Comparison of ENCODE assay signal across 10 mouse cellular contexts in the genomic region with DNA sequence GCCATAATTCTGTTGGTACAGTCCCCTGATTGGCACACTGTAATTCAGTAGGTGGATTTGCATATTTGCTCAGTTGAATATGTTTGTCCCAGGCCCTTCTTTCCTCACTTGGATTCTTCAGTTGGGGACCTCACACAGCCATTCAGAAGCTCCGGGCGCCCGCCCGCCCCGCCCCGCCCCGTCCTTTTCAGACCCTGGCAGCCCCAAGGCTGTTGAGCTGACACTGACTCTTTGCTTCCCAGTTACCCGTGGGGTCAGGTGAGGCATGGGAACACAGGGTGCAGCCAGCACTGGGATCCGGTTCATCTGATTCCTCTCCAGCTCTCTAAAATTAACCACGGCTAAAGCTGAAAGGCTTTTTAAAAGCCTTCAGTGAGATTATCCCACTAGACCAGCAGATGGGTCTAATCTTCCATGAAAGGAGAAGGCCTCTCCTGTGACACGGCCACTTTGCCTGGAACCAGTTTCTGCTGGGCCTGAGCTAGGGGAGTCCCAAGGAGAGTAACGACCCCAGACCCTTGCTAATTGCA. TPM values are rescaled to one million over a fixed set of nuclear protein-coding genes. Genes with fewer than 3 reads are reported as not detected.
DNase-seq lines count a peak whose midpoint lies in the region; ATAC-seq and TF ChIP-seq lines count a peak whose summit lies in the region.
"Had no signal": no experiment of that assay in that cellular context is flagged by ENCODE, and none has a peak within 500 bp of the region (broad histone marks: within the 10 kb centered on the region; RNA-seq: fewer than 3 reads in every experiment).

No protein-coding gene starts in this region.

- no peak for ATAC-seq in liver, embryonic 12.5 days

- no peak for TF ChIP-seq CTCF in cerebellum, adult 2 months (IDR thresholded peaks at IDR 0.05; ENCODE audit: borderline replicate concordance, insufficient read depth, low read depth, low read length)

- peak; percentile 3 for DNase-seq in embryo, embryonic 10.5 days (ENCODE audit: low spot score)
- no peak for DNase-seq in embryo, embryonic 10 days (ENCODE audit: low spot score)
- DNase-seq in cerebellum, adult 2 months = peak; percentile 35 to 60
- peak; percentile 63 for DNase-seq in gastrocnemius, postnatal 14 days
- DNase-seq in kidney, postnatal 36 days = peak; percentile 79 to 88
- no peak for DNase-seq in right cerebral cortex, adult 2 months (ENCODE audit: low spot score in 2 of 2)
- no peak for DNase-seq in ovary, adult 18-20 months (ENCODE audit: low spot score)
- DNase-seq: adrenal gland, adult 8-10 months; thymus, postnatal 36 days had no signal

- H3K4me1 ChIP-seq in cerebellum, adult 2 months (ENCODE audit: control insufficient read depth, insufficient read depth, low read length) = peaks cover 3% of the 10 kb centered on the region
- 0 out of 2 replicates have a peak, but pooled peaks cover 8% of the 10 kb centered on the region for H3K4me1 ChIP-seq in liver, embryonic 12.5 days

- no peak overlapping the region for H3K4me2 ChIP-seq in liver, embryonic 12.5 days

- no peak overlapping the region for H3K27ac ChIP-seq in cerebellum, adult 2 months (ENCODE audit: insufficient read depth, low read length)
- H3K27ac ChIP-seq in liver, embryonic 12.5 days = no peak overlapping the region

- no peaks in the 10 kb centered on the region for H3K9me3 ChIP-seq in liver, embryonic 12.5 days (replicated peaks)

- no peaks in the 10 kb centered on the region for H3K27me3 ChIP-seq in cerebellum, adult 2 months (ENCODE audit: control insufficient read depth, insufficient read depth, low read length)
- H3K27me3 ChIP-seq in liver, embryonic 12.5 days (replicated peaks) = no peaks in the 10 kb centered on the region

- intact Hi-C loops in gastrocnemius, postnatal 14 days (cut with DNase I; ENCODE audit: low total_unique reads) = no loop called here

- no peak for TF ChIP-seq POLR2A in cerebellum, adult 2 months (IDR thresholded peaks at IDR 0.05; ENCODE audit: borderline replicate concordance, insufficient read depth, low read length)

- WGBS in cerebellum, adult 2 months = 30% methylated on average over 12 of the region's 12 CpGs
- 77% methylated on average over 12 of the region's 12 CpGs for WGBS in liver, embryonic 12.5 days (ENCODE audit: insufficient replicate concordance)

- H3K9ac ChIP-seq in liver, embryonic 12.5 days = no peak overlapping the region

- no peak overlapping the region for H3K4me3 ChIP-seq in cerebellum, adult 2 months (replicated peaks; ENCODE audit: insufficient read depth, low read depth, low read length)
- H3K4me3 ChIP-seq in liver, embryonic 12.5 days = no peak overlapping the region

- no peaks in the 10 kb centered on the region for H3K36me3 ChIP-seq in liver, embryonic 12.5 days

RNA-seq across cellular contexts. Expression of gene Hcls1, which starts 10.2 kb away (rescaled TPM):
- polyA plus RNA-seq in cerebellum, adult 2 months (2012; rRNA removed) = 2.3 and 3.3 TPM in 2 replicates
- total RNA-seq in gastrocnemius, postnatal 14 days (2021) = 1 to 10 TPM; 4.7 to 5.5 TPM
- 12.5 and 13.1 TPM in 2 replicates for polyA plus RNA-seq in liver, embryonic 12.5 days (2016; fragmentation: Nextera tagmentation; extraction: Ambion mirVana)

RNA-seq across cellular contexts. Expression of gene Fbxo40, which starts 45.3 kb away (rescaled TPM):
- polyA plus RNA-seq in cerebellum, adult 2 months (2012; rRNA removed) = 1.1 and 1.9 TPM in 2 replicates
- 100 to 1,000 TPM; 128 to 166 TPM for total RNA-seq in gastrocnemius, postnatal 14 days (2021)
- polyA plus RNA-seq in liver, embryonic 12.5 days (2016; fragmentation: Nextera tagmentation; extraction: Ambion mirVana) = 0.04 and 0.05 TPM in 2 replicates

Comparison
In these comparisons a context has a peak if more than half of its experiments do, and no peak if none do; other contexts are left out.
1. DNase-seq: peak in embryo, embryonic 10.5 days (single experiment), cerebellum, adult 2 months (2 of 2), gastrocnemius, postnatal 14 days (single experiment) and kidney, postnatal 36 days (2 of 2); none in embryo, embryonic 10 days (single experiment), right cerebral cortex, adult 2 months (0 of 2) and ovary, adult 18-20 months (single experiment).